Mouse (Mus musculus): ENCODE results near the gene Cct7. TPM values are rescaled to one million over a fixed set of nuclear protein-coding genes. Genes with fewer than 3 reads are reported as not detected.

Cct7 gene
- total RNA-seq (2023) = 217 TPM

DNA sequence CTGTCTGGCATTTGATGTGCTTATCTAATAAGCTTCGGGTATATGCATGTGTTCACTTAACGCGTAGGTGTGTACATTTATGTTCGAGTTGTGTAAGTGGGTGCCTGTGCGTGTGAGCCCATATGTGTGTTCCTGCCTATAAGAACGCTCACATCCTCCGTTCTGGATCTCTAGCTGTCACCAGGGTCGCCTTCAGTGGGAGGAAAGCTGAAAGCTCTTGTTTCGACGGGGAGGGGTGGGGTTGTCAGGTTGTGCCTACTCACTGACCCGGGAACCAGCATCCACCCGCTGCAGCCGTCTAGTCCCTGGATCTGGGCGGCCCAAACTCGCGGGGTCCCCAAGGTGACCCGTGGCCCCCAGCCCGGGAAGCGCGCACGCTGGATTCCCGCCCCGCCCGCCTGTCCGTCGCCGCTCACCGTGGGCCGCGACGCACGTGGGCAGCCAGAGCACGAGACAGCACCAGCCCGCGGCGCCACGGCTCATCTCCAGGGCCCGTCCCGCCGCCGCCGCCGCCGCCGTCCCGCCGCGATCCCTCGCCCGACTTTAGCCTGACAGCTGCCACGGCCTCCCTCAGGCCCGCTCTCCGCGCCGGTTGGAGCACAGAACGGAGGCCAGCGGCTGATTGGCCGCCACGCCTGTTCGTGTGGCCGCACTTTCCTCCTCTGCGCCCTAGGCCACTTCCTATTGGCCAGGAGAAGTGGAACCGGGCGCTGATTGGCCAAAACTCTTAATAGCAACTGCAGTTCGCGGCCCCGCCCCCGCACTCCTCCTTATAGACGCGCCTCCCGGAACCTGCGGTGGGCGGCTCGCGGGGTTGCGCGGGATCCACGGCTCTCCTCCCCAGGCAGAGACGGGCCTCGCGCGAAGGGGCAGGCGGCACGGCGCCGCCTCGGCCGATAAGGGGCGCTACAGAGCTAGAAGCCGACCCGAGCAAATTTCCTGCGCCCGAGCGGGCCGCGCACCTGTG lies at the start of gene Cct7:
Gene Cct7 (plus strand): TSS at position 818 of the 967 bp plus-strand sequence.

GRCm38 (mm10) chr6:85423836-85424379 lies 27.4 kb upstream of the Cct7 start, which contains the start of gene Noto:
Gene Noto, plus strand, starts transcription at chr6:85423886.

DNA sequence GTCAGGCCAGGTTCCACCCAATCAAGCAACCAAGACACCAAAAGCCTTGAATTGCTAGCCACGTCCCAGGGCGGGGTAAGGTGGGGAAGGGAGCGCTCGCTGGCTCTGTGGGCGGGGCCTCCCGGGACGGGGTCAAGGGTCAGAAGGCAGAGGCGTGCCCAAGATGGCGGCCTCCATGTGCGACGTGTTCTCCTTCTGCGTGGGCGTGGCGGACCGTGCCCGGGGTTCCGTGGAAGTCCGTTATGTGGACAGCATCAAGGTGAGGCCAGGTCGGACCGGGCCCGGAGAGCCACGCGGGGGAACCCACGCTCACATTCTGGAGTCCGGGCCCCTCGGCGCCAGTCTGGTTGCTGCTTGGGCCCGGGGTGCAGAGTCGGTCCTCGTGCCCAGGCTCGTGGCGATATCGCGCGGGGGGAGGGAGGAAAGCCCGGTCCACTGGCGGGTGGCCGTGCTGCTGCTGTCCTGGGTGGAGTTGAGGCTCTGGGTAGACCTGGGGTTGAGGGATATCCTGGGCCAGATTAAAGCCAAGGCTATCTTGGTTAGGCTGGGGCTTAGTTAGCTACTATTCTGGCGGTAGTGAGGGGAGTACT lies 19.4 kb upstream of the Cct7 start, which contains the start of gene Smyd5:
Gene Smyd5 (plus strand): TSS at position 148 of the 590 bp plus-strand sequence.

DNA sequence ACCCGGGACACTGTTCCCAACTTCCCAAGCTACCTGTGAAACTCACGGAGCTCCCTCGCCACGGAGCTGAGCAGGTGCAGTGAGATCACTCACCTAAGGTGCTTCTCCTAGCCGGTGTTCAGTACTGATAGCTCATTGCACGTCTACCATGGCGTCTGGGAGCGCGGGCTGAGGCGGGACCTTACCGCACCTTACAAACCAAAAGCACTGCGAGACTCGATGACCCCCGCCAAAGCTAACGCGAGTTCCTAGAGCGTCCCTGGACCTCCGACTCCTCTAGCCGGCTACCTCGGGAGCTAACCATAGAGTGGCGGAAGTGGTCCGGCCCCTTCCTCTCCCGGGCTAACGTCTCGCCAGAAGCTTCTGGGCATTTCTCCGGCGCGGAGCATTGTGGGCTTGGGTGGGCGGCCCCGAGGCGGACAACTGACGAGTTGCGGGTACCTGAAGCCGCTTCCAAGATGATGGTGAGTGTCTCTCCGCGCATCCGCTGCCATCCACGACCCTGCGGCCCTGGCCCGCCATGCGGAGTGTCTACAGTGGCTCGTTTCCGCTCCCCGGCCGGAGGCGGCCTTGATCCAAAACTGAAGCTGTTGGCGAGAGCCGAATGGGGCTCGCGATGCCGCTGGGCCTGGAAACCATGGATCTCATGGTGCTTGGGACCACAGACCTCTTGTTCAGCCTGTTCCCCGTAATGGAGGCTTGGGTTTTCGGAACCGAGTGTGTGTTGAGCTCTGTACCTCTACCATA lies 523 bp downstream of the Cct7 start, which contains the start of gene Pradc1:
Gene Pradc1 (minus strand): TSS at position 307 of the 747 bp plus-strand sequence.

GRCm38 (mm10) chr6:85502911-85503250 lies 51.6 kb downstream of the Cct7 start, which contains the start of gene Fbxo41:
Gene Fbxo41, minus strand, starts transcription at chr6:85502994.

GRCm38 (mm10) chr6:85513531-85513910 lies 62.2 kb downstream of the Cct7 start, which contains the start of gene Egr4:
Gene Egr4, minus strand, starts transcription at chr6:85513589.

Other genes with a start within 250 kb of the Cct7 start
- 4.0 TPM for gene Sfxn5, start 118.1 kb upstream of the Cct7 start, total RNA-seq (2023)
- 0.40 TPM for gene Rab11fip5, start 76.9 kb upstream of the Cct7 start, total RNA-seq (2023)
- not detected for gene Noto, start 27.6 kb upstream of the Cct7 start, total RNA-seq (2023)
- gene Smyd5, start 19.5 kb upstream of the Cct7 start, total RNA-seq (2023) = 39.3 TPM
- 13.6 TPM for gene Pradc1, start 456 bp downstream of the Cct7 start, total RNA-seq (2023)
- gene Fbxo41, start 51.5 kb downstream of the Cct7 start, total RNA-seq (2023) = not detected
- gene Egr4, start 62.1 kb downstream of the Cct7 start, total RNA-seq (2023) = not detected
- gene Alms1, start 136.0 kb downstream of the Cct7 start, total RNA-seq (2023) = 2.6 TPM

Measured in CD8-positive naive resting alpha-beta T cell, adult 57 days (primary cell).